Mouse (Mus musculus): ENCODE results near the gene Dgat2l6. TPM values are rescaled to one million over a fixed set of nuclear protein-coding genes. Genes with fewer than 3 reads are reported as not detected.

The Dgat2l6 gene
- not detected in 2 replicates for polyA plus RNA-seq (2012; rRNA removed; ENCODE audit: low replicate concordance)

DNA sequence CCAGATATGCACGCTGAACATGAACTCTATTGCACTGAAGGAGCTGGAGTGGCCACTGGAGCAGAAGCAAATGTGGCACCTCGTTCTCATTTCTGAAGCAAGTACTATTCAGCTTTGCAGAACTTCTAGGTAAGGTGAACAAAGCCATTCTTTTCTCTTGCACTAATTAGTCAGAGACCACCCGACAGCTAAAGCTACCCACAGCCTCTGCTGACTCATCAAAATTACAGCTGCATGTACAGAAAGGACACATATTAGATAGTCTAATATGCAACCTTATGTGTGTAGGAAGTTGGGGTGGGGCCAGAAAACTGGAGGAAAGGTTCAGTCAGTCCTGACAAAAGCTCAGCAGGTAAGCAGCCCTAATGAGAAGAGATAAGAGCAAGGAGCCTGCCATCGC is at the start of gene Dgat2l6:
Gene Dgat2l6 (plus strand): TSS at position 368 of the 400 bp plus-strand sequence.

DNA sequence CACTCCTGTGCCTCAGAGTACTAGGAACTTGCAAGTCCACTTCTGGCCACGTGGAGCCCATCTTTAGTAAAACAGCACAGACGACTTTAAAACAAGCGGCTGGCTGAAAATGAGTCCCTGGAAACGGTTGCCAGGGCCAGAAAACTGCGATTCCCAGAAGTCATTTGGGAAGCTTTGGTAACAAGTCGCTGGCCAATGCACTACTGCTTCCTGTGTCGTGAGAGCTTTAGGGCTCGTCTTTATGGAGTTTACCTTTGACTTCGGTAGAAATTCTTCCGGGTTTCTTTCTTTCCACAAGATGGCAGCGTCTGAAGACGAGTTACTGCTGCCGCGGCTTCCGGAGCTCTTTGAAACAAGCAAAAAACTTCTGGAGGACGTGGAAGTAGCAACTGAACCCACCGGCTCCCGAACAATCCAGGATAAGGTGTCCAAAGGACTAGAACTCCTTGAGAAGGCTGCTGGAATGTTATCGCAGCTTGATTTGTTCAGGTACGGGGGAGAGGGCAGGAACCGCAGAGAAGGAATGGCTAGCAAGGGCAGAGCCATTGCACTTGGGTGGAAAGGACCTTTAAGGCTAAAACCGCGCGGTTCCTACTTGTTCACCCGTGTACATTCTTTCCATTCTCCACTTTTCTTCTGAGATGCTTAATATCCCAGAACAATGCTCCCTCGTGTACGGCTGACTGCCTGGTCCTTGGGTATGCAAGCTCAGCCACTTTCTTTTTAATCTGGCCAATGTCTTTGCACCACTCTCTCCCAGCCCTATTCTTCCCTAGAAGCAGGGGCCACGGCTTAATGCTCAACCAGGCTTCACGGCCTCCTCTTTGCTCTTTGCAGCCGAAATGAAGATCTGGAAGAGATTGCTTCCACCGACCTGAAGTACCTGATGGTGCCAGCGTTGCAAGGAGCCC is 30.3 kb upstream of the Dgat2l6 start, which contains the start of gene Igbp1:
Gene Igbp1 (plus strand): TSS at position 224 of the 911 bp plus-strand sequence.

DNA sequence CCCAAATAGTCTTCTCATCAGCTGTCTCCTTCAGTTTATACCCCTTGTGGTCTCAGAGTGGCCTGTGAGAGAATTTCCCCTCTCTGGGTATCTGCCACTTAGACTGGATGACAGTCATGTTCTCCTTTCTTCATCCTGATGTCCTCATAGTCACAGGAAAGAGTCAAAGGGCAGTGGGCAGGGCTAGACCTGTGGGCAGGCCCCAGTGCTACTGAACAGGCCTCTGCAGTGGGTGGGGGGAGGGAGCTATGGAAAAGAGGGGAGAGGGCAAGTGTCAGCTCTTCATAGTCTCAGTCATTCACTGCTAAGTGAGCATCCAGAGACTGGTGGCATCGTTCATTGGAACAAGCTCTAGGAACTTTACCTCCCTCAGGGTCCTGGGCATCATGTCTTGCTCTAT is 47.3 kb downstream of the Dgat2l6 start, which contains the start of gene Awat1:
Gene Awat1 (plus strand): TSS at position 301 of the 400 bp plus-strand sequence.

DNA sequence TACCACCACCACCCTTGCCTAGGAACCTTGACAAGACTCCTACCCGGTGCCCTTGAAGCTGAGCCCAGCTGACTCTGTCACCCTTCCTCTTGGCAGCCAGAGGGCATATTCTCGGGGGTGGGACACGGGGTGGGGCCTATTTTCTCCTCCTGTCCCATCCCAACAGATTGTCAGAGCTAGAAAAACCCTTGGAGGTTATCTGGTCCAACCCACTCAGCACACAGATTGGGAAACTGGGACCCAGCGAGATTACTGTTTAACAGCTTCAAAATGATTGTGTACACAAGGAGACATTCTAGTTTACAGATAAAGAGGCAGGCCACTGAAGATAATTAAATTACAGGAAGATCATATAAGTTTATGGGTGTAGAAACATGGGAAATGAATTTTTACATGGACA is 70.2 kb downstream of the Dgat2l6 start, which contains the start of gene P2ry4:
Gene P2ry4 (minus strand): TSS at position 79 of the 400 bp plus-strand sequence.

Other genes with a start within 250 kb of the Dgat2l6 start
- not detected in 2 replicates for gene Otud6a, start 95.8 kb upstream of the Dgat2l6 start, polyA plus RNA-seq (2012; rRNA removed; ENCODE audit: low replicate concordance)
- gene Awat2, start 82.1 kb upstream of the Dgat2l6 start, polyA plus RNA-seq (2012; rRNA removed; ENCODE audit: low replicate concordance) = 0.06 and 0.33 TPM in 2 replicates
- 5.1 and 6.1 TPM in 2 replicates for gene Igbp1, start 30.5 kb upstream of the Dgat2l6 start, polyA plus RNA-seq (2012; rRNA removed; ENCODE audit: low replicate concordance)
- not detected in 2 replicates for gene Awat1, start 47.4 kb downstream of the Dgat2l6 start, polyA plus RNA-seq (2012; rRNA removed; ENCODE audit: low replicate concordance)
- gene P2ry4, start 70.0 kb downstream of the Dgat2l6 start, polyA plus RNA-seq (2012; rRNA removed; ENCODE audit: low replicate concordance) = 0.34 TPM in 1 of 2 replicates, not detected in the other
- gene Arr3, start 80.7 kb downstream of the Dgat2l6 start, polyA plus RNA-seq (2012; rRNA removed; ENCODE audit: low replicate concordance) = not detected in 2 replicates
- gene Kif4, start 100.9 kb downstream of the Dgat2l6 start, polyA plus RNA-seq (2012; rRNA removed; ENCODE audit: low replicate concordance) = 0.53 and 0.57 TPM in 2 replicates
- gene Pdzd11, start 101.7 kb downstream of the Dgat2l6 start, polyA plus RNA-seq (2012; rRNA removed; ENCODE audit: low replicate concordance) = 10.9 and 11.6 TPM in 2 replicates
- 29.9 and 82.5 TPM in 2 replicates for gene Gdpd2, start 205.0 kb downstream of the Dgat2l6 start, polyA plus RNA-seq (2012; rRNA removed; ENCODE audit: low replicate concordance)
- 7.3 and 18.5 TPM in 2 replicates for gene Dlg3, start 242.9 kb downstream of the Dgat2l6 start, polyA plus RNA-seq (2012; rRNA removed; ENCODE audit: low replicate concordance)